Mouse (Mus musculus) cerebellum, adult (tissue): Measurements from ENCODE around the gene Cars.

Experiments
- ATAC-seq: cut with Nextera tagmentation; 2 replicates; pipeline ENCODE4 v1.9.2; 2017; ENCODE audit warnings: mild to moderate bottlenecking, moderate library complexity, mixed read lengths; ENCODE audit not compliant: insufficient number of reproducible peaks, low FRiP score, low TSS enrichment

Gene Cars

GRCm38 (mm10) chr7:143514416-143514768 lies 85.5 kb downstream of the Cars start:
- no peak for ATAC-seq

GRCm38 (mm10) chr7:143513763-143514415 lies 86.0 kb downstream of the Cars start:
- ATAC-seq: no peak

GRCm38 (mm10) chr7:143511335-143511712 lies 88.6 kb downstream of the Cars start:
- no peak for ATAC-seq

GRCm38 (mm10) chr7:143510593-143511334 lies 89.1 kb downstream of the Cars start:
- ATAC-seq: no peak

GRCm38 (mm10) chr7:143509566-143509965 lies 90.3 kb downstream of the Cars start:
- ATAC-seq: no peak
